24 mouse cellular contexts compared by ENCODE assay signal in genomic region chr17:87355456-87355855, GRCm38 (mm10).
DNase-seq lines count a peak whose midpoint lies in the region; ATAC-seq lines count a peak whose summit lies in the region.
"Had no signal": no experiment of that assay in that cellular context is flagged by ENCODE, and none has a peak within 500 bp of the region (broad histone marks: within the 10 kb centered on the region; RNA-seq: fewer than 3 reads in every experiment).

No protein-coding gene starts in this region.

- H3K4me1 ChIP-seq in liver, embryonic 11.5 days (replicated peaks; ENCODE audit: control insufficient read depth, insufficient read depth, low read length): peaks cover 38% of the 10 kb centered on the region
- peaks cover 64% of the 10 kb centered on the region for H3K4me1 ChIP-seq in liver, embryonic 13.5 days (replicated peaks)
- H3K4me1 ChIP-seq in liver, embryonic 15.5 days (replicated peaks): peaks cover 44% of the 10 kb centered on the region

- 50% methylated on average over 8 of the region's 8 CpGs for WGBS in liver, embryonic 11.5 days
- 24% methylated on average over 8 of the region's 8 CpGs for WGBS in liver, embryonic 13.5 days (ENCODE audit: insufficient replicate concordance)
- WGBS in liver, embryonic 15.5 days (ENCODE audit: insufficient replicate concordance): 35% methylated on average over 8 of the region's 8 CpGs

- H3K4me3 ChIP-seq in liver, embryonic 11.5 days (ENCODE audit: low read depth, low read length): no peak overlapping the region
- no peak overlapping the region for H3K4me3 ChIP-seq in liver, embryonic 13.5 days (replicated peaks)
- H3K4me3 ChIP-seq in liver, embryonic 15.5 days (replicated peaks): no peak overlapping the region
- H3K4me3 ChIP-seq: embryonic facial prominence, embryonic 10.5 days; embryonic facial prominence, embryonic 13.5 days; erythroblast, embryonic 14.5 days; forebrain, embryonic 12.5 days; forebrain, embryonic 15.5 days; heart, adult 2 months had no signal

- no peak for DNase-seq in liver, embryonic 11.5 days (ENCODE audit: low spot score)
- DNase-seq in liver: no peak
- no peak for DNase-seq in liver, embryonic 13.5 days
- DNase-seq in right cerebral cortex, adult 2 months (ENCODE audit: low spot score in 2 of 2): no peak
- DNase-seq in left cerebral cortex, postnatal 4 days: no peak
- DNase-seq: adrenal gland, adult 8-10 months; adrenal gland, postnatal 25 days; cerebellum, adult 11 months; cerebellum, adult 8-10 months; cerebellum, postnatal 10 days; cerebellum, postnatal 36 days; embryo, embryonic 11 days; gastrocnemius, postnatal 36 days; heart, adult 2 months had no signal

- no peaks in the 10 kb centered on the region for H3K9me3 ChIP-seq in liver, embryonic 11.5 days (ENCODE audit: control insufficient read depth, low read length)
- no peaks in the 10 kb centered on the region for H3K9me3 ChIP-seq in liver, embryonic 13.5 days (replicated peaks)
- no peaks in the 10 kb centered on the region for H3K9me3 ChIP-seq in liver, embryonic 15.5 days (replicated peaks)
- H3K9me3 ChIP-seq: embryonic facial prominence, embryonic 10.5 days; embryonic facial prominence, embryonic 13.5 days; forebrain, embryonic 12.5 days; forebrain, embryonic 15.5 days had no signal

- ATAC-seq in liver, embryonic 11.5 days (replicated peaks; ENCODE audit: low FRiP score): peak; percentile 78
- ATAC-seq in liver, embryonic 13.5 days (ENCODE audit: low read depth): peak; percentile 69
- ATAC-seq in liver, embryonic 15.5 days (ENCODE audit: insufficient read depth): 0 out of 2 replicates have a peak, but pooled peaks have one; percentile 28
- peak; percentile 72 for ATAC-seq in megakaryocyte-erythroid progenitor cell, adult 5-6 weeks (replicated peaks; ENCODE audit: low FRiP score, low TSS enrichment, poor library complexity, severe bottlenecking)
- ATAC-seq: CD4-positive, CD25-positive, alpha-beta regulatory T cell, adult 4 months; forebrain, embryonic 15.5 days had no signal

- no peak overlapping the region for H3K9ac ChIP-seq in liver, embryonic 11.5 days (ENCODE audit: low read depth, low read length)
- H3K9ac ChIP-seq in liver, embryonic 13.5 days: no peak overlapping the region
- no peak overlapping the region for H3K9ac ChIP-seq in liver, embryonic 15.5 days
- H3K9ac ChIP-seq: embryonic facial prominence, embryonic 13.5 days; forebrain, embryonic 12.5 days; forebrain, embryonic 15.5 days; hindbrain, embryonic 14.5 days had no signal

- H3K27me3 ChIP-seq in liver, embryonic 11.5 days (replicated peaks; ENCODE audit: control insufficient read depth, insufficient read depth, low read length): no peaks in the 10 kb centered on the region
- H3K27me3 ChIP-seq in liver, embryonic 13.5 days: no peaks in the 10 kb centered on the region
- H3K27me3 ChIP-seq in liver, embryonic 15.5 days: no peaks in the 10 kb centered on the region
- H3K27me3 ChIP-seq: forebrain, embryonic 12.5 days; forebrain, embryonic 15.5 days had no signal

- no peak overlapping the region for H3K27ac ChIP-seq in liver, embryonic 11.5 days (ENCODE audit: low read depth, low read length)
- no peak overlapping the region for H3K27ac ChIP-seq in liver, embryonic 13.5 days
- H3K27ac ChIP-seq in liver, embryonic 15.5 days (replicated peaks): no peak overlapping the region
- H3K27ac ChIP-seq: embryonic facial prominence, embryonic 13.5 days; forebrain, embryonic 12.5 days; forebrain, embryonic 15.5 days; heart, adult 2 months; hindbrain, embryonic 14.5 days had no signal

- no peak overlapping the region for H3K4me2 ChIP-seq in liver, embryonic 11.5 days
- H3K4me2 ChIP-seq in liver, embryonic 13.5 days: no peak overlapping the region
- no peak overlapping the region for H3K4me2 ChIP-seq in liver, embryonic 15.5 days
- H3K4me2 ChIP-seq: embryonic facial prominence, embryonic 13.5 days; forebrain, embryonic 12.5 days; forebrain, embryonic 15.5 days; heart, embryonic 11.5 days; hindbrain, embryonic 14.5 days had no signal

- intact Hi-C loops in left cerebral cortex, postnatal 4 days (cut with DNase I): no loop called here

- no peaks in the 10 kb centered on the region for H3K36me3 ChIP-seq in liver, embryonic 11.5 days (ENCODE audit: control insufficient read depth, insufficient read depth, low read length)
- H3K36me3 ChIP-seq in liver, embryonic 13.5 days: no peaks in the 10 kb centered on the region
- peaks cover 11% of the 10 kb centered on the region; the same call in 1 of the 2 replicates for H3K36me3 ChIP-seq in liver, embryonic 15.5 days (replicated peaks)
- H3K36me3 ChIP-seq: embryonic facial prominence, embryonic 10.5 days; embryonic facial prominence, embryonic 13.5 days; forebrain, embryonic 12.5 days; forebrain, embryonic 15.5 days had no signal

Comparison
In these comparisons a context has a peak if more than half of its experiments do, and no peak if none do; other contexts are left out.
1. ATAC-seq: peak in every context shown above with its lines; median percentile 78 in liver, embryonic 11.5 days; 72 in megakaryocyte-erythroid progenitor cell, adult 5-6 weeks; 69 in liver, embryonic 13.5 days; 28 in liver, embryonic 15.5 days.